Mouse (Mus musculus) frontal cortex, postnatal 25 days (tissue): ENCODE data around the gene Hspa1a.
"Not testable (repeated sequence)": the region's sequence is repeated elsewhere in the genome, so short reads cannot be mapped to it uniquely, and the experiment has no call there.

Experiments
- DNase-seq, 2 experiments: peaks; one replicate each; pipeline ENCODE4 v3.0.0; 2022; ENCODE audit warnings: low spot score in 2 of 2

Hspa1a gene

DNA sequence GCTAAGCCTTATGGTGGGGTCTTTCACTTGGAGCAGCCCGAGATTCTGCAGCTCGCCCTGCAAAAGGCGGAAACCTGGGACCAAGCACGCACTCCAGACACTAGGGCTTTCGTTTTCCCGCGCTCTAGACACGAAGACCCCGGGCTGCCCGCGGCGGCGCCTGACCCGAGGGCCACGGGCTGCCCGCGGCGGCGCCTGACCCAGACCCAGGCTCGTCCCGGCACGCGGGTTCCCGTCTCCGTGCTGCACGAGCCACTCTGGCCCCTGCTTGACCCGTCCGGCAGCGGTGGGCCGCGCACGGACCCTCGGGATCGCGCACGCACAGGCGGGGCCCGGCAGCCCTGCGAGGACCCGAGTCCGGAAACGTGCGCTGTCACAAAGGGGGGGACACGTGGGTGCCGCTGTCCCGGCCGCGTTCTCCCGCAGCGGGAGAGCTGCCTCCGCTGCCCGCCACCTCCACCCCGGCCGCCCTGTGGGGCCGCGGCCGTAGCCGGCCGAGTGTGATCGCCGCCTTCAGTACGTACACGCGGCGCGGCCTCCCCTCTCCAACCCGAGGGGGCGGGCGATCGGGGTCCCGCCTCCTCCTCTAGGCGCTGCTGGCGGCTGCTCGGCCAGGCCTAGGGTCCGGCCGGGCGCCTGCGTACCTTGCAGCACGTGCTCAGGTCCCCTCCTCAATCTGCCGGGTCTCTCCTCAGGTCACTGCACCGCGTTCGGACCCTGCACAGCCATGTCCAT lies 28.9 kb upstream of the Hspa1a start, which contains the start of gene Vars:
Gene Vars, plus strand, starts transcription at position 271 of the 735 bp plus-strand sequence.
- peak; percentile 65 to 70 for DNase-seq

DNA sequence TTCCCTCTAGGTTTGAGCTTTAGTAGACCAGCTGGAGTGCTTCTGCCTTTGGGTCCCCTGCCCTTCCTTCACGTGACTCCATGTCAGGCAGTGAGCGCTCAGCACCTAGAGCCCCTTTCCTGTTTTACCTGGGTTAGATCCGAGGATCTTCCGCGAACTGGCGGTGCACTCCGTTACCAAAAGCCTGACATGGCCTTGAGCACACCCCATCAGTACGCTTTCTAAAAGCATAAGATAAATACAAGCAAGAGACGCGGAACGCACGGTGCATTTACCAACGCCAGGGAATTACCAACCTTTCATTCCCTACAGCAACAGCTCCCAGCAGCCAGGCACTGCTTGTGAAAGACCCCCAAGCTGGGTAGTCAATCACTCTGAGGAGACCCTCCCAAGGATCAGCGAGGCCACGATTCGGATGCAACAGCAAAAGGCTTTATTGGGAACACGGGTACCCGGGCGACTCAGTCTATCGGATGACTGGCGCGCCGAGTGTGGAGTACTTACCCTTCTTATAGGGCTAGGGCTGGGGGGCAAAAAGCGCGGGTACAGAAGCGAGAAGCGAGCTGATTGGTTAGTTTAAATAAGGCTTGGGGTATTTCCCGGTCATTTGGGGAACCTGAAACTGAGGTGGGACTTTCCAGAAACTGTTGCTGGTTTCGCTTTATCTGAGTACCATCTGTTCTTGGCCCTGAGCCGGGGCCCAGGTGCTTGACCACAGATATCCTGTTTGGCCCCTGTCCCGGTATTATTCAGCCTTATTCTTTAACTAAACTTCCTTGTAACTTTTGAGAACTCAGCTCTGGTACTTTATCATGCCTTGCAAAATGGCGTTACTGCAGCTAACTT lies 28.1 kb upstream of the Hspa1a start:
- not testable (repeated sequence) for DNase-seq

DNA sequence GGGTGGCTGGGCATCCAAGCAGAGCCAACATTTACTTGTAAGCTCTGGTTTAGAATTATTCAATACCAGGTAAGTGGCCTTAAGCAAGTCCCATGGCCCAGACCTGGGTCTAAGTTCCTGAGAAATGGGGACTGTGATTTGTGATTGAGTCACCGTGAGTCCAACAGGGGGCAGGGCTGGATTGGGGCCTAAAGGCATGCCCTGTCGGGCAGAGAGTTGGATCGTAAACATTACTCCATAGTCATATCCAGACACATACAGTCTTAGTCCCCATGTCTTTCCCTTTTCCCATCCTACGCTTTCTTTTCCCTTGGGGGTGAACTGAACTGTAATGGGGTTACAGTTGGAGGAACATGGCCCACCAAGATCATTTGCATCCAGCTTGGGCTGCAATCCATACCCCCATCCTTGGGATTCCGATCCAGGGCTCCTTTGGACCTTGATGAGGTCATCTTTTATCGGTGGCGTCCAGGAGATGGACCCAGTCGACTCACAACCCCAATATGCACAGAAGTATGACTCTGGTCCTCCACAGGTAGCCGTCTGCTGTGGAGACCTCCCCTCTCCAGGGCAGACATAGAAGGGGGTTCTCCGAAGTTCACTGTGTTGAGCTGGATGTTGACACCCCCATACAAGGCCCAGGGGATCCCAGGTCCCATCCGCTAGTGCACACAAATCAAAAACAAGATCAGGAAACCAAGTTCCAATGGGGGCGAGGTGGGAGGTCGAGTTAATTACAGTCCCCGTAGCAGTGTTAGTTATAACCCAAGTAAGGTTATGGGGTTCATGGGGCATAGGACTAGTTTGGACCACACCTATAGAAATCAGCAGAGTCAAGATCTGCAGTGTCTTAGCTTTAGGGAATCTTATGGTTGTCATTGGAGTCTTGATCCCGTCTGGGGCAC lies 26.8 kb upstream of the Hspa1a start:
- no peak for DNase-seq

DNA sequence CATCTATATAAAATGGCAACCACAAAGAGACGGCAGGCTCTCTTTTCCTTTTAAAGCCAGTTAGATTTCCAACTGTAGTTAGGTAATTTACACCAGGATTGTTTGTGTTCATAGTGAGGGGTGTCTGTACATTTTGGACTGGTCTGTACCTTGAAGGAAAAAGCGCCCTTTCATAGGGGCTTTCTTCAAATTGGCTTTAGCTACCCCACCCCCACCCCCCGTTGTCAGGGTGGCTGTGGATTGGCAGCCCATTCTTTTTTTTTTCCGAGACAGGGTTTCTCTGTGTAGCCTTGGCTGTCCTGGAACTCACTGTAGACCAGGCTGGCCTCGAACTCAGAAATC lies 25.2 kb upstream of the Hspa1a start:
- no peak for DNase-seq

DNA sequence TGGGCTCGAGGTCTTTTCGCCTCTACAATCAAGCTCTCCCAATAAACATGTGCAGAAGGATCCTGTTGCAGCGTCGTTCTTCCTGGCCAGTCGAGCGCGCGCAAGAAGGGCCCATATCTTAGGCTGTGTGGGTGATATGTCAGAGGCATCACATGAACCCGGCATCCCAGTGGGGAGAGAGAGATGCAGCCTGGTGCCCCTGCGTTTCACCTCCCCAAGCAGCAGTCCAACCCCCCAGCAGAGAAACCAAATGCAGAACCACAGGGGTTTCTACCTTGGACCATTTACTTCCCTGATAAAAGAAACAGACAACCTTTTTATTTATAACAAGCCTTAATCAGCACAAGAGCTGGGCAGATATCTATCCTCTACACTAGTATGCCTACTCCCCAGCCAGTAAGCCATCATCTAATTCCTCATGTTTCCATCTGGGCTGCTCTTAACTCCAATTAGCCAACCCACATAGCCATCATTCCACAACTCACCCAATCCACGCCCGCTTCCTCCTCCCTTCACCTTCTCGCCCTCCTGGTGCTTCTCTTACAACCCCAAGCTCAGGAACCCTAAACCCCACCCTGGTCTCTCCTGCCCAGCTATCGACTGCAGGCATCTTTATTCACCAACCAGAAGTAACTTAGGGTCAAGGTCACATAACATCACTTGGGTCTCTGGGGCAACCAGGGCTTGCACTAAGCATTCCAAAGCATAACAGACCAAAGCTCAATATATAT lies 24.6 kb upstream of the Hspa1a start:
- DNase-seq = no peak

DNA sequence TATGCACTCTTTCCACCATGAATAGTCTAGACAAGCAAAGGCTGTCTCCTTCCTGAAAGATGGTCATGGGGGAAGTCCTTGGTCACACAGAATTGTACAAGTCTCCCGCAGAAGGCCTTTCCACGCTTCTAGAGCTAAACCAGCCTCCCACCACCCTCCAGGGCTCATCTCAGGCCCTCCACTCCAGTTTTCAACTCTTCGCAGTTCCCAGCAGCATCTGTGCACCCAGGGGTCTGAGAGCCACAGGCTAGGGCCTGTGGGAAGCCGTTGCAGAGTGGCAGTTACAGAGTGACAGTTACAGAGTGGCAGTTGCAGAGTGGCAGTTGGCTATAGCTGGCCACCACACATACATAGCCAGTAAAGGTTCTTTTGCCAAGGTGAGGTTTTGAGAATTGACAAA lies 24.0 kb upstream of the Hspa1a start:
- not testable (repeated sequence) for DNase-seq

DNA sequence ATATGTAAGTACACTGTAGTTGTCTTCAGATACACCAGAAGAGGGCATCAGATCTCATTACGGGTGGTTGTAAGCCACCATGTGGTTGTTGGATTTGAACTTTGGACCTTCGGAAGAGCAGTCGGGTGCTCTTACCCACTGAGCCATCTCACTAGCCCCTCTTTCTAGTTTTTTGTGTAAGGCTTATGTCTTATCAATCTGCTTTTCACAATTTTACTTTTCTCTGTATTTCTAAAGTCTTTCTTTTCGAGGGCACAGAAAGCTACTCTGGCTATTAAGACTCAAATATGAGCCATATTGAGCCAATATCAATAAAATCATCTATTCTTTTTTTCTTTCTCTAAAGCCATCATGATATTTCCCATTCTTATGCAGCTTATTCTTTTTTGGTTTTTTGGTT lies 23.2 kb upstream of the Hspa1a start:
- not testable (repeated sequence) for DNase-seq

DNA sequence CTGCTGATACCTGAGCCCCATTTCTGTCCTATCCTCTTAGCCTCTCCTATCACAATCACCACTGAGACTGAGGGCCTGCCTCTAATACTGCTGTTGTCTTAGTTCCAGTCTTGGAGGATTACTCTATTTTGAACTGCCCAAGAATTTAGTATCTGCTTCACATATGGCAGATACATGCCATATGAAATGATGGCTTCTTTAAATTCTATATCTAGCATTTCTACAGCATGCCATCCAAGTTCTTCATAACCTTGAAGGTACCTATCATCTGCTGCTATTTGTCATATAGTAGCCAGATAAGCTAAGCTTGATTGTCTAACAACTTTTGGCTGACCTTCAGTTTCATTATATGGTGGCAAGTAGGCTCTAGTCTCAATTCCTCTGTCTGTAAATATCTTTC lies 22.8 kb upstream of the Hspa1a start:
- no peak for DNase-seq

DNA sequence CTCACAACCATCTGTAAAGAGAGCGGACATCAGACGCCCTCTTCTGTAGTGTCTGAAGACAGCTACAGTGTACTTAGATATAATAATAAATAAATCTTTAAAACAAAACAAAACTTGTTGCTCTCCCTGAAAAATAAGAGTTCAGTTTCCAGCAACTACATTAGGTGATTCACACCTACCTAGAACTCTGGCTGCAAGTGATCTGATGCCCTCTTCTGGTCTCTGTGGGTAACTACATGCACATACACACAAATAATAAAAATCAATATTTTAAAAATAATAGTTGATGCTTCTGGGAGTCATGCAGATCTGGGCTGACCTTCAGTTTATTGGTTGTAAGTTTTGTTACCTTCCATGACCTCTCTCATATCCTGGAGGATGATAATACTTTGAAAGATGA lies 12.3 kb upstream of the Hspa1a start:
- no peak for DNase-seq

DNA sequence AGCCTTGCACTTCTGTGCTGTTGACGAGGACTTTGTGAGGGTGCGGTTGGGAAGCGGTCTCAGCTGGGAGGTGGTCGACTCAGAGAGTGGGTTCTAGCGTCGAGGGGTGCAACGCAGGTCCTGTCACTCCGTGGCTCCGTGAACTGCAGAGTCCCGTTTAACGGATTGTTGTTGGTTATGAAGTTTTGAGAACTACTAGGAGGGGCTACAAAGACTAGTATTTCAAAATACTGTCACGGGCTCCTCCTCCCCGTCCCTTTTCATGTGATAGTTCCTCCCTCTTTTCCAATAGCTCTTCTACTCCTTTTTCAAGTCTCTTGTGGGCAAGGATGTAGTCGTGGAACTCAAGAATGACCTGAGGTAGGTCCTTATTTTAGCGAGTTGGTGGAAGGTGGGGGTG lies 10.4 kb upstream of the Hspa1a start:
- no peak for DNase-seq

DNA sequence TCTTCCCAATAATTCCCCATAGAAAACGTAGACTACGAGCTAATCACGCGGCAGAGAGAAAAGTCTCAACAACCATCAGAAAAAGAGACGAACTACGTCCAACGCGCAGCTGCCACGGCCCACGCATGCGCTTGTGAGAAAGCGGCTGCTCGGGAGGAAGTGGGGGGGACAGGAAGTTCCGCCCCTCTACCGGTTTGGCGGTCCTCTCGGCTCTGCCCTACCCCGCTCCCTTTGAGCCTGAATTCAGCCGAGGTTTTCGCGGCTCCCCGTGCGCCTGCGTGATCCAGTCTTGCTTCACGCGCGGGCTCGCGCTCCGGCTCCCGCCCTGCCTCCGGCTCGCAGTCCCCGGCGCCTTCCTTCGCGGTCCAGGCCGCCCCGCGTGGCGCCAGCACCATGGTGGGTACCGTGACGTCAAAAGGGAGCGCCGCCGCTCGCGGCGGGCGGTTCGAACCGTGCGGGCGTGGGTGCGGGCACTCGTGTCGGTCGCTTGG lies 9.8 kb upstream of the Hspa1a start, which contains the start of gene Lsm2:
Gene Lsm2, plus strand, starts transcription at position 173 of the 491 bp plus-strand sequence.
- DNase-seq = peak; percentile 78 to 90

DNA sequence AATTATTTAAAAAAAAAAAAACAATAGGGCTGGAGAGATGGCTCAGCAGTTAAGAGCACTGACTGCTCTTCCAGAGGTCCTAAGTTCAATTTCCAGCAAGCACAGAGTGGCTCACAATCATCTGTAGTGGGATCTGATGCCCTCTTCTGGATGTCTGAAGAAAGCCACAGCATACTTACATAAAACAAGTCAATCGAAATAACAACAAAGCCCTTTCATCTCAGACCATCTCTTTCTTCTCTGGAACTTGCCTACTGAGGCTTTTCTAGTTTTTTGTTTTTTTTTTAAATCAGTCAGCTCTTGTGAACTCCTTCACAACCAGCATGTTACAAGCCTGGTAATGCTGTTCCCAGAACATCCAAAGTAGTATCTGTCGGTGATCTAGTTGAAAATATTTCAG lies 8.7 kb upstream of the Hspa1a start:
- no peak for DNase-seq

DNA sequence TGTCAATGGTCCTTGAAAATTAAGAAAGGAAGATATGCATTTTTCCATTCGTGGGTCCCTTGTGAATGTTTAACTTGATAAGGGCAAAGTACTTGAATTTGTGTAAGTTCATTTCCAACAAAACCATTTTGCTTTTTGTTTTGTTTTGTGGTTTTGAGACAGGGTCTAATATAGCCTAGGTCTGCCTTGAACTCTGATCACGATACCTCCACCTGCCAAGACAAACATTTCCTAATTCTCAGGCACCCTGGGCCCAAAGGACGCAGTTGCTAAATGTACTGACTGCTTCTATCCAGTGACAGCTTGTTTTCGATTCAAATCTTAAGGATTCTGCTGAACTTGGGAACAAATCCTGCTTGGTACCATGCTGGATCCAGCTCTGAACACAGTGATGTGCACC lies 7.7 kb upstream of the Hspa1a start:
- no peak for DNase-seq

DNA sequence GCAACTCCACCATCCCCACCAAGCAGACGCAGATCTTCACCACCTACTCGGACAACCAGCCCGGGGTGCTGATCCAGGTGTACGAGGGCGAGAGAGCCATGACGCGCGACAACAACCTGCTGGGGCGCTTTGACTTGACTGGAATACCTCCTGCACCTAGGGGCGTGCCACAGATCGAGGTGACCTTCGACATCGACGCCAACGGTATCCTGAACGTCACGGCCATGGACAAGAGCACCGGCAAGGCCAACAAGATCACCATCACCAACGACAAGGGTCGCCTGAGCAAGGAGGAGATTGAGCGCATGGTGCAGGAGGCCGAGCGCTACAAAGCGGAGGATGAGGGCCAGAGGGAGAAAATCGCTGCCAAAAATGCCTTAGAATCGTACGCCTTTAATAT lies 6.3 kb upstream of the Hspa1a start:
- no peak for DNase-seq

DNA sequence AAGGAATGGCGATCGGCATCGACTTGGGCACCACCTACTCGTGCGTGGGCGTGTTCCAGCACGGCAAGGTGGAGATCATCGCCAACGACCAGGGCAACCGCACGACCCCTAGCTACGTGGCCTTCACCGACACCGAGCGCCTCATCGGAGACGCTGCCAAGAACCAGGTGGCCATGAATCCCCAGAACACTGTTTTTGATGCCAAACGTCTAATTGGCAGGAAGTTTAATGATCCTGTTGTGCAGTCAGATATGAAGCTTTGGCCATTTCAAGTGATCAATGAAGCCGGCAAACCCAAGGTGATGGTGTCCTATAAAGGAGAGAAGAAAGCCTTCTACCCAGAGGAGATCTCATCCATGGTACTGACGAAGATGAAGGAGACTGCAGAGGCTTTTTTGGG lies 5.0 kb upstream of the Hspa1a start:
- DNase-seq = no peak

DNA sequence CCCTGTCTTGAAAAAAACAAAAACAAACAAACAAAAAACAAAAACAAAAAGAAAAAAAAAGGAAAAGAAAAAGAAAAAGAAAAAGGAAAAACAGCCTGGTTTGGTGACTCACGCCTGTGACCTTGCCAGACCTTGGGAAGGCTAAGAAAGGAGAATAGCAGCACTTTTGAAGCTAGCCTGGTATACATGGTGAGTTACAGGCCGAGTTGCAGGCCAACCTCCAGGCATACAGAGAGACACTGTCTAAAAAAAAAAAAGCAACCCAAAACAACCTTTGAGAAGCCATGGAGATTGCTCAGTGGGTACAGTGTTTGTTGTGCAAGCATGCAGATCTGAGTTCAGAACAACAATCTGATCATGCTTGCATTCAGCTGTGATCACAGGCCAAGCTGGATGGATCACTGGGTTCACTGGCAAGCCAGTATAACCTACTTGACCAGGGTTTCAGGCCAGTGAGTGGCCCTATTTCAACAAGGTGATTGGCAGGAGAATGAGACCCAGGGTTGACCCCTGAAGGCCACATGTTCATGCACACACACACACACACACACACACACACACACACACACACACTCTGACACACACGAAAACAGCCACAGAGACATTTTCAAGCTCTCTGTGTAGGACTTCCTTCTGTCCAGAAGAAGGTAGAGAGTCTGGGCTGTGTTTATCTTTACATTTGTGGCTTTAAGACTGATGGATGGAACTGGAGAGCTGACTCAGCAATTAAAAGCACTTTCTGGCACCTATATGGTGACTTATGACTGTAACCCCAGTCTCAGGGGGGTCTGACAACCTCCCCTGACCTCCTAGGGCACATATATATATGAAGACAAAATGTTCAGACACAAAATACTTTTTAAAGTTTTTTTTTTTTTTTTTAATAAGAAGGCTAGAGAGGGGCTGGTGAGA lies 3.9 kb upstream of the Hspa1a start:
- DNase-seq = no peak

DNA sequence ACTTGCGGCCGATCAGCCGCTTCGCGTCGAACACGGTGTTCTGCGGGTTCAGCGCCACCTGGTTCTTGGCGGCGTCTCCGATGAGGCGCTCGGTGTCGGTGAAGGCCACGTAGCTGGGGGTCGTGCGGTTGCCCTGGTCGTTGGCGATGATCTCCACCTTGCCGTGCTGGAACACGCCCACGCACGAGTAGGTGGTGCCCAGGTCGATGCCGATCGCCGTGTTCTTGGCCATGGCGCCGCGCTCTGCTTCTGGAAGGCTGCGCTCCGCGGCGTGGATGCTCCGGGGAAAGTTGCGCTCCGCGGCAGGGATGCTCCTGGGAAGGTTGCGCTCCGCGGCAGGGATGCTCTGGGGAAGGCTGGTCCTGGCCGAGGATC lies 275 bp downstream of the Hspa1a start:
- not testable (repeated sequence) for DNase-seq

DNA sequence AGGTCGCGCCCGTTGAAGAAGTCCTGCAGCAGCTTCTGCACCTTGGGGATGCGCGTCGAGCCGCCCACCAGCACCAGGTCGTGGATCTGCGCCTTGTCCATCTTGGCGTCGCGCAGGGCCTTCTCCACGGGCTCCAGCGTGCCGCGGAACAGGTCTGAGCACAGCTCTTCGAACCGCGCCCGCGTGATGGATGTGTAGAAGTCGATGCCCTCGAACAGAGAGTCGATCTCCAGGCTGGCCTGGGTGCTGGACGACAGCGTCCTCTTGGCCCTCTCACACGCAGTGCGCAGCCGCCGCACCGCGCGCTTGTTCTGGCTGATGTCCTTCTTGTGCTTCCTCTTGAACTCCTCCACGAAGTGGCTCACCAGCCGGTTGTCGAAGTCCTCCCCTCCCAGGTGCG lies 1.1 kb downstream of the Hspa1a start:
- not testable (repeated sequence) for DNase-seq

DNA sequence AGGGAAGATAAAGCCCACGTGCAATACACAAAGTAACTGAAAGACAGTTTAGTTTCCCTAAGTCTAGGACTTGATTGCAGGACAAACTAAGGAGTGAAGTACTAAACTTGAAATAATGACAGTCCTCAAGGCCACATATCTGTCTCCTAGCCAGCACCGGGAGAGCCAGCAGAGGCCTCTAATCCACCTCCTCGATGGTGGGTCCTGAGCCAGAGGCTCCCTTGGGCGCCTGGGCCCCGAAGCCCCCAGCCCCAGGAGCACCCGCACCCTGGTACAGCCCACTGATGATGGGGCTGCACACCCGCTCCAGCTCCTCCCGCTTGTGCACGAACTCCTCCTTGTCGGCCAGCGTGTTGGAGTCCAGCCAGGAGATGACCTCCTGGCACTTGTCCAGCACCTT lies 2.1 kb downstream of the Hspa1a start, which contains the start of gene Gm20481:
Gene Gm20481, plus strand, starts transcription at position 91 of the 400 bp plus-strand sequence.
- not testable (repeated sequence) for DNase-seq

DNA sequence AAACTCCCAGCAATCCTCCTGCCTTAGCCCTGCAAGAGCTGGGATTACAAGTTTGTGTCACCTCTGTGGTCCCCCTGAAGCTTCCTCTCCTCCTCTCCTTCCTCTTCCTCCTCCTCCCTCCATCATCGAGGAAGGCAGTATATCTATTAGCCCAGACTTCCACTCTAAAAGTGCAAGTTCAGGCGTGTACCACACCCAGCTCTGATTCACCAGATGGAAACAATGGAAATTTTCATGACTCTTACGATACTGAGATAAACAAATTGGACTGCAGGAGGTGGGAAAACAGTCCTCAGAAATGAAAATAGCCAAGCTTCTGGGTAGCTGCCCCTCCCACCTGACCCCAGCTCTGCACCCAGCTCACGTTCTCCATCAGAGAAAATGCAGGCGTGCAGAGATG lies 6.3 kb downstream of the Hspa1a start:
- no peak for DNase-seq
